Mouse (Mus musculus) heart, embryonic 12.5 days (tissue): ENCODE results near the gene Olfr160. TPM values are rescaled to one million over a fixed set of nuclear protein-coding genes. Genes with fewer than 3 reads are reported as not detected.

Source experiments
- ATAC-seq: fragments of 200-750 bp; cut with Nextera tagmentation; 2 replicates; pipeline ENCODE4 v1.8.0; 2017; ENCODE audit warnings: moderate TSS enrichment, moderate library complexity; ENCODE audit not compliant: insufficient number of reproducible peaks, low FRiP score
- H3K27ac ChIP-seq: fragments of 300-500 bp; sonication (generic); 2 replicates; pipeline ENCODE4 v1.5.1; 2016; ENCODE audit warnings: mild to moderate bottlenecking, moderate library complexity; ENCODE audit not compliant: poor library complexity, severe bottlenecking
- H3K27me3 ChIP-seq: fragments of 300-500 bp; sonication (generic); replicated peaks from 2 replicates; pipeline ENCODE4 v1.6.1; 2016; ENCODE audit warnings: mild to moderate bottlenecking, moderate library complexity
- H3K36me3 ChIP-seq: fragments of 300-500 bp; sonication (generic); 2 replicates; pipeline ENCODE4 v1.6.1; 2016; ENCODE audit warnings: mild to moderate bottlenecking, moderate library complexity
- H3K4me1 ChIP-seq: fragments of 300-500 bp; sonication (generic); replicated peaks from 2 replicates; pipeline ENCODE4 v1.6.1; 2016; ENCODE audit warnings: mild to moderate bottlenecking
- H3K4me2 ChIP-seq: fragments of 300-500 bp; sonication (generic); 2 replicates; pipeline ENCODE4 v1.6.1; 2016; ENCODE audit warnings: mild to moderate bottlenecking, moderate library complexity
- H3K4me3 ChIP-seq: fragments of 300-500 bp; sonication (generic); 2 replicates; pipeline ENCODE4 v1.5.1; 2016; ENCODE audit warnings: mild to moderate bottlenecking
- H3K9ac ChIP-seq: fragments of 300-500 bp; sonication (generic); 2 replicates; pipeline ENCODE4 v1.6.1; 2016; ENCODE audit warnings: mild to moderate bottlenecking, moderate library complexity
- H3K9me3 ChIP-seq: fragments of 300-500 bp; sonication (generic); replicated peaks from 2 replicates; pipeline ENCODE4 v1.6.1; 2016; ENCODE audit warnings: mild to moderate bottlenecking, moderate library complexity
- WGBS: fragments of 180-500 bp; shearing (Covaris S2); methylation state at CpG from one replicate; pipeline ENCODE4 v1.1.7; 2016; 5-methylcytosine and 5-hydroxymethylcytosine counted together
- polyA plus RNA-seq: library from polyadenylated mRNA; unstranded; fragments of >200 nt; fragmentation: Nextera tagmentation; extraction: Ambion mirVana; gene quantifications from 2 replicates; pipeline ENCODE4 v1.2.1, GENCODE M21; 2016

Olfr160 gene
- polyA plus RNA-seq, 1 experiment from 2014 or later, result not detected

DNA sequence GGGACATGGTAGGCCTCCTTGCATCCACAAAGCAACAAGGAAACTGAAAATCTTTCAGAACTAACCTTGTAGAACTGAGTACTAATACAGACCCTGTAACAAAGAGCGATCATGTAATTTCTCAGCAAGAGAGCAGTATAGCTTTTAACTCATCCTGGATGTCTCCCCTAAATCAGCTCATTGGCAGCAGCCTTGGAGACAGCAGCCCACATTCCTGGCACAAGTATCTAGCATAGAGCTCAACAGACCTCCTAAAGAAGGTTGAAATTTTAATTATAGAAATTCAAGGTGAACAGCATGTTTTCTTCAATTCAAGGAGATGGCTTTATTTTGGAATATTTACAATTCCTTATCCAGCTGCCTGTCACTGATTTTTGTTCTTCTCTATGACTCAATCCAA, 34.9 kb downstream of the Olfr160 start:
- 77% methylated on average over 1 of the region's 1 CpGs for whole genome bisulfite sequencing
- Histone ChIP-seq H3K27me3 (no peaks in the 10 kb centered on the region), H3K4me2 (no peak overlapping the region), H3K27ac (no peak overlapping the region), H3K4me3 (no peak overlapping the region), H3K9me3 (no peaks in the 10 kb centered on the region), H3K4me1 (no peaks in the 10 kb centered on the region), H3K9ac (no peak overlapping the region), H3K36me3 (no peaks in the 10 kb centered on the region)
- ATAC-seq, result no peak

DNA sequence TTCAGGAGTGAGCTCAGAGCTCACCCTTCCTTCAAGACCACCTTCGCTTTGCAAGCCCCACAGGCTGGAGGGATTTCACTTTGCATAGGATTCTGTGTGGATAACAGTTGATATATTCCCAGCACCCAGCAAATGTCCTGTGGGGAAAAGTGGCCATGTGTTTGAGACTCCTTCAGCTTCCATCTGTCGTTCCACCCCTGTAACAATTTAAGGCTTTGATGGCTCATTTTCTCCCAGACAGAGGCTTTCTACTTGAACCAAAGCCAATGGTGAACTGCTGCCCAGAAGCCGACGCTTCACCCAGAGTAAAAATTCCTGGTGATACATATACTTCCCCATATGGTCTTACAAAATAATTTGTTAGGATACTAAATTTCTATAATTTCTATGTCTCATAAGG, 40.8 kb downstream of the Olfr160 start:
- 76% methylated on average over 4 of the region's 4 CpGs for WGBS

DNA sequence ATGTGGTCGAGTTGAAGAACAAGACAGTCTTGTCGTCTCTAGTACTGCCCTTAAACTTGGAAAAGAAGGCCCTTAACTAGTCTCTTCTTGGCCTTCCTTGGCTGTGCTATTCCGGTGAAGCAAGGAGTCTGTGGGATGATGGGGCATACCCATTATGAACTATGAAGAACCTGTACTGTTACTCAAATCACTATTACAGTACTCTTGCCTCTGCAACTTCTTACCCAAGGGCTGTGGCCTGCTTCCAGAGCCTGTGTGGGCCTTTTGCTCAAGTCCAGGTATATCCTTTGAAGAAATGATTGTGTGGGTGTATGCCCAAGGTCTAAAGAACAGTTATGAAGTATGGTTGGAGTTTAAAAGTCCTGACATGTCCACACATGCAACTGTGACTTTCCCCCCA, 45.8 kb downstream of the Olfr160 start:
- no peak overlapping the region for H3K9ac ChIP-seq
- no peaks in the 10 kb centered on the region for H3K27me3 ChIP-seq
- H3K9me3 ChIP-seq, result no peaks in the 10 kb centered on the region
- no peaks in the 10 kb centered on the region for H3K36me3 ChIP-seq
- no peak for ATAC-seq
- no peak overlapping the region for H3K4me2 ChIP-seq
- H3K4me1 ChIP-seq, result peaks cover 21% of the 10 kb centered on the region
- WGBS, result 85% methylated on average over 3 of the region's 3 CpGs
- no peak overlapping the region for H3K4me3 ChIP-seq
- H3K27ac ChIP-seq, result no peak overlapping the region

More for the DNA sequence above, 40.8 kb downstream of the Olfr160 start:
- Histone ChIP-seq H3K27me3 (no peaks in the 10 kb centered on the region), H3K4me1 (no peaks in the 10 kb centered on the region), H3K4me3 (no peak overlapping the region), H3K9ac (no peak overlapping the region), H3K9me3 (no peaks in the 10 kb centered on the region), H3K27ac (no peak overlapping the region), H3K36me3 (no peaks in the 10 kb centered on the region), H3K4me2 (no peak overlapping the region)
- ATAC-seq, result no peak

DNA sequence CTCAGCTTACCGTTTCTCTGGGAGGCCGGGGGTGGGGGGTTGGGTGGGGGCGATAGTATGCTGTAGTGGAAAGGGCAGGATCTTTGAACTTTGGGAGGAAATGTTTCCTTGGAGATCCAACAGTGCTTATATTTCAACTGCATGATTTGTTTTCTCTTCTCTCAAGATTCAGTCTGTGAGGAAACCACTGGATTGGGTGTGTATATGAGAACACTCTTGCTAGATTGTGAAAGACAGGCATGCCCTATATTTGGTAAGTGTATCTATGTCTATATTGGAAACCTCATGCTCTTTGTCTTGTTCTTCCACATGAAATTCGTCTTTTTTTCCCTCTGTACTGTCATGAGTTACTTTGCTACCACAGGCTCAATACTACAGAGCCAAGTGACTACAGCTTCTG, 46.4 kb downstream of the Olfr160 start:
- no peak overlapping the region for H3K4me3 ChIP-seq
- no peaks in the 10 kb centered on the region for H3K27me3 ChIP-seq

DNA sequence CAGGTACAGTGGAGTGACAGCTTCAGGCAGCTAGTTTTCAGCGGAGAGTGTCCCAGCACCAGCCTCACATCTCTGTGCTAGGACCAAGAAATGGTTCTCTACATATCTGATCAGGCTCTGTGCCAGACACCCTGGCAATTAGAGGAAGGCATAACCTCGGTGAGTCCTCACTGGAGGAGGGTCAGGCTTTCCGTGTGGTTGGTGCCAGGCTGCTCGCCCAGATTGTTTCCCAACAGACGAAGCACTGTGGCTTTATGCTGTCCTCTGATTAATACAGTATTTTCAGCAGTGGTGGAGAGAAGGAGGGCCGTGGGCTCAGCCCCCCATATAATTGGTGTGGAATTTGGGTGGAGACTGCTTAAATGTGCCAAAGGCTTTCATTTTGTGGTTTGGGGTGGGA, 46.9 kb downstream of the Olfr160 start, which contains the start of gene Panx3:
Gene Panx3, minus strand, starts transcription at position 121 of the 400 bp plus-strand sequence.
- ATAC-seq, result no peak
- Histone ChIP-seq H3K27me3 (no peaks in the 10 kb centered on the region), H3K9me3 (no peaks in the 10 kb centered on the region), H3K9ac (no peak within 1 kb of the TSS), H3K4me2 (no peak within 1 kb of the TSS), H3K27ac (no peak within 1 kb of the TSS), H3K4me3 (no peak within 1 kb of the TSS), H3K4me1 (peaks cover 27% of the 10 kb centered on the region), H3K36me3 (no peaks in the 10 kb centered on the region)
- WGBS, result 54% methylated on average over 6 of the region's 6 CpGs

More for the DNA sequence above, 46.4 kb downstream of the Olfr160 start:
- peaks cover 22% of the 10 kb centered on the region for H3K4me1 ChIP-seq
- no peak overlapping the region for H3K27ac ChIP-seq
- H3K9me3 ChIP-seq, result no peaks in the 10 kb centered on the region
- no peak overlapping the region for H3K4me2 ChIP-seq
- no peak overlapping the region for H3K9ac ChIP-seq
- WGBS, result 61% methylated on average over 4 of the region's 4 CpGs
- ATAC-seq, result no peak
- H3K36me3 ChIP-seq, result no peaks in the 10 kb centered on the region

DNA sequence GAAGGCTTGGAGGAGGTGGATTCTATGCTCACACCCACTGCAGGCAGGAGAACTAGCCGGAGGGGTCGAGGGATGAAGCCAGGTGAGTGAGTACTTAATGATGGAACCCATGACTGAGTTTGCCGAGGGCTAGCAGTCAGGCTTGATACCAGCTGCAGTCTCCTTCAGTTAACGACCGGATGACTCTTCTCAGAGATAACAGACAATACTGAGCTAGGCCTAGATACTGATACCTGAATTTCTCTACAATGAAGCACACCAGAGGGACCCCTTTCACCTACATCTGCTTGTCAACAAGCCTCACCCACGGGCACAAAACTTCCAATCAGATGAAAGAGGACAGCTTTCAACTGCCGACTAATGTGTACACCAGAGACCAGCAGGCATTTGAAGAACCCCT, 50.0 kb downstream of the Olfr160 start:
- no peaks in the 10 kb centered on the region for H3K27me3 ChIP-seq
- H3K4me2 ChIP-seq, result no peak overlapping the region
- no peak for ATAC-seq
- WGBS, result 56% methylated on average over 7 of the region's 7 CpGs
- no peaks in the 10 kb centered on the region for H3K36me3 ChIP-seq
- H3K4me1 ChIP-seq, result peaks cover 30% of the 10 kb centered on the region
- no peak overlapping the region for H3K27ac ChIP-seq
- no peaks in the 10 kb centered on the region for H3K9me3 ChIP-seq
- no peak overlapping the region for H3K9ac ChIP-seq
- no peak overlapping the region for H3K4me3 ChIP-seq

DNA sequence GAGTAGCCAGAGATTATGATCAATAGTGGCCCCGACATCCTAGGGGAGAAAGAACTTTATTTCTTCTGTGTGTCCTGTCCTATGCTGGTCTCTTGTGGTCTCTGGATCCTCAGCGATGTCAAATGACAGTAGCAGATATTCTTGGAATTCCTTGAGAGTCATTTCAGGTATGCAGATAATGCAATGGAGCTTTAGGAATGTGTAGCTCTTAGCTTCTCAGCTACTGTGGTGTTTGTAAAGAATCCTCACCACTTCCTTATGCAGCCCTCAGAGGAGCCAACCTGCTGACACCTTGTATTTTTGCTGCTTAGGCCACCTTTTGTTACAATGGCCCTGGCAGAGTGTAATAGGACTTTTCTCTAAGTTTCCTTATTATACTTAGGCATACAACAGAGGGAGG, 51.4 kb downstream of the Olfr160 start:
- no peaks in the 10 kb centered on the region for H3K27me3 ChIP-seq
- no peaks in the 10 kb centered on the region for H3K36me3 ChIP-seq
- H3K4me3 ChIP-seq, result no peak overlapping the region
- H3K4me1 ChIP-seq, result peaks cover 30% of the 10 kb centered on the region
- H3K27ac ChIP-seq, result no peak overlapping the region
- H3K9ac ChIP-seq, result no peak overlapping the region
- ATAC-seq, result no peak
- H3K9me3 ChIP-seq, result no peaks in the 10 kb centered on the region
- WGBS, result 41% methylated on average over 2 of the region's 2 CpGs
- no peak overlapping the region for H3K4me2 ChIP-seq

DNA sequence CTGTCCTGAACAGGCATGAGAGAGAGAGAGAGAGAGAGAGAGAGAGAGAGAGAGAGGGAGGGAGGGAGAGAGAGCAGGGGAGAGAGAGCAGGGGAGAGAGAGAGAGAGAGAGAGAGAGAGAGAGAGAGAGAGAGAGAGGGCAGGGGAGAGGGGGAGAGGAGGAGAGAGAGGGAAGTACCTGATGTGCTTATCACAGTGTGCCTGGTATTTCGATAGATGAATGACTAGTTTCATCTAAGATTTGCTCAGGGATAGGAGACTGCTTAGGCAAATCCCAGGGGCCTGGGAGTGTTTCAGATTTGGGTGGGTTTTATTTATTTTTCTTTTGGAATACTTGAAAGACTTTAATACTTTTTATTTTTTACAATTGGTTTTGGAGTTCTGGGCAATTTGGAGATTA, 52.8 kb downstream of the Olfr160 start:
- H3K4me1 ChIP-seq, result peaks cover 25% of the 10 kb centered on the region
- no peak overlapping the region for H3K4me2 ChIP-seq
- H3K9ac ChIP-seq, result no peak overlapping the region
- no peak for ATAC-seq
- no peak overlapping the region for H3K27ac ChIP-seq
- H3K27me3 ChIP-seq, result no peaks in the 10 kb centered on the region
- WGBS, result 67% methylated on average over 1 of the region's 1 CpGs
- H3K9me3 ChIP-seq, result no peaks in the 10 kb centered on the region
- H3K36me3 ChIP-seq, result no peaks in the 10 kb centered on the region
- H3K4me3 ChIP-seq, result no peak overlapping the region

DNA sequence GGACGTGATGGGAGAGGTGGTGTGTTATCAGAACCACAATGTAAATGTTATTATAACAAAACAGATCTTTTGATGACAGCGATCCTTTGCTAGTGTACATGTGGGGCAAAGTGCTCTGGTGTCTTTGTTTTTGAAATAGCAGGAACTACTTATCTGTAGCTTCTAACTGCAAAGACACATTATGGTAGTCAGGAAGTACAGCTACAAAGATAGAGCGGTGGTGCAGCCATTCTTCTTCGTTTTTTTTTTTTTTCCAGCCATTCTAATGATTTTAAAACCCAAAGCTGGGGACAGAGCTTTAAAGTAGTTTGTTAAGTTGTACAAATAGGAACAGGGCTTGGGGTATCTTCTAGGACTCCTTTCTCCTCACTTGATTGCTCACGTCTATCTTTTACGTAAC, 56.6 kb downstream of the Olfr160 start:
- WGBS, result 63% methylated on average over 6 of the region's 6 CpGs
- Histone ChIP-seq H3K9me3 (no peaks in the 10 kb centered on the region), H3K4me2 (no peak overlapping the region), H3K4me1 (peaks cover 16% of the 10 kb centered on the region), H3K9ac (no peak overlapping the region), H3K27me3 (no peaks in the 10 kb centered on the region), H3K36me3 (peaks cover 5% of the 10 kb centered on the region), H3K4me3 (no peak overlapping the region), H3K27ac (no peak overlapping the region)
- ATAC-seq, result no peak

Other genes with a start within 250 kb of the Olfr160 start
- gene Msantd2, start 226.9 kb downstream of the Olfr160 start, polyA plus RNA-seq, result 21.7 and 28.2 TPM in 2 replicates
- gene Esam, start 188.2 kb downstream of the Olfr160 start, polyA plus RNA-seq, result 54.6 and 59.8 TPM in 2 replicates
- 1.6 and 1.9 TPM in 2 replicates for gene Vsig2, start 177.0 kb downstream of the Olfr160 start, polyA plus RNA-seq
- 7.4 and 11.3 TPM in 2 replicates for gene Nrgn, start 163.3 kb downstream of the Olfr160 start, polyA plus RNA-seq
- gene Siae, start 160.6 kb downstream of the Olfr160 start, polyA plus RNA-seq, result 11.1 and 11.4 TPM in 2 replicates
- 6.2 and 6.7 TPM in 2 replicates for gene Spa17, start 102.5 kb downstream of the Olfr160 start, polyA plus RNA-seq
- 151 and 162 TPM in 2 replicates for gene Tbrg1, start 58.9 kb downstream of the Olfr160 start, polyA plus RNA-seq
- 0.14 TPM in 1 of 2 replicates, not detected in the other for gene Panx3, start 47.0 kb downstream of the Olfr160 start, polyA plus RNA-seq
- not detected in 2 replicates for gene Olfr874, start 28.9 kb upstream of the Olfr160 start, polyA plus RNA-seq
- gene Olfr875, start 55.6 kb upstream of the Olfr160 start, polyA plus RNA-seq, result not detected in 2 replicates
- gene Olfr876, start 86.8 kb upstream of the Olfr160 start, polyA plus RNA-seq, result not detected in 2 replicates
- not detected in 2 replicates for gene Olfr877, start 138.0 kb upstream of the Olfr160 start, polyA plus RNA-seq
- gene Olfr145, start 180.5 kb upstream of the Olfr160 start, polyA plus RNA-seq, result not detected in 2 replicates
- gene Olfr878, start 201.6 kb upstream of the Olfr160 start, polyA plus RNA-seq, result not detected in 2 replicates